Mouse (Mus musculus): Measurements from ENCODE around the gene Flot2.

DNA sequence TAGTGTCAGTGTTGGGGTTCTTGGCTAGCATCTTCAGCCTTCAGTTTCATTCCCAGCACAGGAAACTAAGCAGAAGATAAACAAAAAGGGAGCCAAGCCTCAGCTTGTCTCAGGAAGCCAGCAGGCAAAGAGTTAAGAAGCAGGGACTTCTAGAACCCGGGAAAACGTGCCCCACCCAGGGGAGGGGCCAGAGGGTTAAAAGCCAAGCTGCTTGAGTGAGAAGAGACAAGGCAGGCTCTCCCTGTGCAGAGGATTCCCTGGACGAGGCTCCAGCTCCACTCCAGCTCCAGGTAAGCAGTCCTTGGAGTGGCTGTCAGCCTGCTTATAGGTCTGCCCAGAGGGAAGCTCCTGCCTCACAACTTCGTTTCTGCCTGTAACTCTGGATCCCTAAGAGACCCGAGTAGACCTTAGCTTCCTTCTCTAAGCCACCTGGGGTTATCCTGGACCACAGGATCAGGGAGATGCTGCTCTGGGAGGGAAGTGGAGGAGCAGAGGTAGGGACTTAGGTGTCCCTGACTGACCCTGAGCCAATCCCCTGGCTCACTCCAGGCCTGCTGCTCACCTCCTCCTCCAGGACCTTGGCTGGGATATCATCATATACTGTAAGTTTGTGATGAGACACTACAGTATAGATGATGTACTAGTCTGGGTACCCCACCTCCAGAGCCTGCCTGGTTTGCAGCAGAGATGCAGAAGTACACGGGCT is 34.8 kb downstream of the Flot2 start:
- no peak for TF ChIP-seq POLR2A (IDR thresholded peaks at IDR 0.05; ENCODE audit: low read depth, low read length)
- no peak for TF ChIP-seq CTCF (IDR thresholded peaks at IDR 0.05; ENCODE audit: borderline replicate concordance, insufficient read depth, low read length)
